8 mouse cellular contexts compared by ENCODE assay signal in the genomic region with DNA sequence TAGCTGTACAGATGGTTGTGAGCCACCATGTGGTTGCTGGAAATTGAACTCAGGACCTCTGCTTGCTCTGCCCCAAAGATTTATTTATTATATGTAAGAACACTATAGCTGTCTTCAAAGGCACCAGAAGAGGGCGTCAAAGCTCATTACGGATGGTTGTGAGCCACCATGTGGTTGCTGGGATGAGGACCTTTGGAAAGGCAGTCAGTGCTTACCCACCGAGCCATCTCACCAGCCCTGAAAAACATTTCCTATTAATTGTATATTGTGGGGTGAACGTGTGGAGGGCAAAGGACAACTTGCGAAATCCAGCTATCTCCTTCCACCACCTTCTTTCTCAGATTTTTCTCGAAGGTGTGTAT. TPM values are rescaled to one million over a fixed set of nuclear protein-coding genes. Genes with fewer than 3 reads are reported as not detected.
DNase-seq lines count a peak whose midpoint lies in the region; ATAC-seq and TF ChIP-seq lines count a peak whose summit lies in the region.

No protein-coding gene starts in this region.

- peak; percentile 33; the same call in 1 of the 2 replicates for ATAC-seq in embryonic facial prominence, embryonic 14.5 days (ENCODE audit: low read depth)
- peak; percentile 49 for ATAC-seq in intestine, embryonic 16.5 days
- ATAC-seq in megakaryocyte progenitor cell, adult 5-6 weeks (replicated peaks; ENCODE audit: poor library complexity), result peak; percentile 51

- H3K4me1 ChIP-seq in kidney, adult 2 months (ENCODE audit: control insufficient read depth, insufficient read depth, low read length), result peaks cover 2% of the 10 kb centered on the region; the same call in 1 of the 2 replicates
- H3K4me1 ChIP-seq in embryonic facial prominence, embryonic 14.5 days (ENCODE audit: control insufficient read depth, insufficient read depth, low read length), result peaks cover 5% of the 10 kb centered on the region; the same call in 1 of the 2 replicates
- H3K4me1 ChIP-seq in intestine, embryonic 16.5 days (ENCODE audit: control insufficient read depth, insufficient read depth, low read length), result peaks cover 17% of the 10 kb centered on the region; the same call in 1 of the 2 replicates

- no peak overlapping the region for H3K27ac ChIP-seq in kidney, adult 2 months (ENCODE audit: insufficient read depth, low read depth, low read length)
- H3K27ac ChIP-seq in embryonic facial prominence, embryonic 14.5 days (replicated peaks; ENCODE audit: low read depth, low read length), result no peak overlapping the region
- peak overlapping the region; percentile 61 for H3K27ac ChIP-seq in intestine, embryonic 16.5 days (ENCODE audit: low read length)

- no peaks in the 10 kb centered on the region for H3K9me3 ChIP-seq in embryonic facial prominence, embryonic 14.5 days (ENCODE audit: control insufficient read depth, low read length)
- H3K9me3 ChIP-seq in intestine, embryonic 16.5 days (ENCODE audit: control insufficient read depth, low read length), result no peaks in the 10 kb centered on the region

- 9% methylated on average over 6 of the region's 6 CpGs for WGBS in kidney, adult 2 months
- WGBS in embryonic facial prominence, embryonic 14.5 days, result 4% methylated on average over 6 of the region's 6 CpGs
- 5% methylated on average over 6 of the region's 6 CpGs for WGBS in intestine, embryonic 16.5 days

- TF ChIP-seq POLR2A in kidney, adult 2 months (IDR thresholded peaks at IDR 0.05; ENCODE audit: low read depth, low read length), result no peak

- no peak overlapping the region for H3K4me3 ChIP-seq in kidney, adult 2 months (ENCODE audit: insufficient read depth, low read depth, low read length)
- H3K4me3 ChIP-seq in embryonic facial prominence, embryonic 14.5 days (ENCODE audit: low read depth, low read length), result peak overlapping the region; percentile 44
- peak overlapping the region; percentile 36; the same call in 1 of the 2 replicates for H3K4me3 ChIP-seq in intestine, embryonic 16.5 days (ENCODE audit: low read length)

- peak; percentile 44 for TF ChIP-seq CTCF in kidney, adult 2 months (conservative IDR thresholded peaks at IDR 0.05; ENCODE audit: insufficient read depth, insufficient read length, low read depth, low read length)

- no peaks in the 10 kb centered on the region; the same call in 1 of the 2 replicates for H3K36me3 ChIP-seq in kidney, adult 2 months (ENCODE audit: control insufficient read depth, insufficient read depth, low read length)
- H3K36me3 ChIP-seq in embryonic facial prominence, embryonic 14.5 days (ENCODE audit: control insufficient read depth, insufficient read depth, low read length), result no peaks in the 10 kb centered on the region
- no peaks in the 10 kb centered on the region for H3K36me3 ChIP-seq in intestine, embryonic 16.5 days (ENCODE audit: control insufficient read depth, insufficient read depth, low read length)

- peak overlapping the region; percentile 60; the same call in 1 of the 2 replicates for H3K9ac ChIP-seq in embryonic facial prominence, embryonic 14.5 days (ENCODE audit: low read depth, low read length)
- H3K9ac ChIP-seq in intestine, embryonic 16.5 days (ENCODE audit: low read depth, low read length), result peak overlapping the region; percentile 38; the same call in 1 of the 2 replicates

- peak; percentile 46 for DNase-seq in kidney, adult 2 months
- no peak for DNase-seq in kidney, adult 11 months
- peak; percentile 81 for DNase-seq in MEL-GATA-1-ER (ENCODE audit: extremely low read depth, low read depth)
- DNase-seq in embryonic facial prominence, embryonic 14.5 days (ENCODE audit: low spot score), result peak; percentile 47
- DNase-seq in adrenal gland, postnatal 36 days, result no peak
- no peak for DNase-seq in gastrocnemius, adult 18-20 months (ENCODE audit: low spot score)

- no peaks in the 10 kb centered on the region for H3K27me3 ChIP-seq in kidney, adult 2 months (replicated peaks; ENCODE audit: control insufficient read depth, insufficient read depth, low read length)
- no peaks in the 10 kb centered on the region for H3K27me3 ChIP-seq in embryonic facial prominence, embryonic 14.5 days (replicated peaks; ENCODE audit: control insufficient read depth, insufficient read depth, low read length)
- H3K27me3 ChIP-seq in intestine, embryonic 16.5 days (replicated peaks; ENCODE audit: control insufficient read depth, insufficient read depth, low read length), result no peaks in the 10 kb centered on the region

- peak overlapping the region; percentile 94 for H3K4me2 ChIP-seq in embryonic facial prominence, embryonic 14.5 days (ENCODE audit: low read depth, low read length)
- peak overlapping the region; percentile 80 for H3K4me2 ChIP-seq in intestine, embryonic 16.5 days (ENCODE audit: low read depth, low read length)

RNA-seq across cellular contexts. Expression of gene Hnf1a, which starts 8.0 kb away (rescaled TPM):
- 24.2 and 29.5 TPM in 2 replicates for polyA plus RNA-seq in kidney, adult 2 months (2012; rRNA removed)
- polyA plus RNA-seq in embryonic facial prominence, embryonic 14.5 days (2014; fragmentation: Nextera tagmentation; extraction: Ambion mirVana), result 0.10 TPM in 2 replicates
- polyA plus RNA-seq in intestine, embryonic 16.5 days (2015; fragmentation: Nextera tagmentation; extraction: Ambion mirVana), result 16.1 and 21.7 TPM in 2 replicates
- total RNA-seq in megakaryocyte progenitor cell, adult 5-6 weeks (2015), result not detected in 2 replicates
- not detected in 2 replicates for total RNA-seq in megakaryocyte progenitor cell, adult 5-6 weeks (2017)
- under 1 TPM in 1 of 2 experiments, not detected in 1; 0.10 TPM for total RNA-seq in adrenal gland, postnatal 36 days (2021)
- total RNA-seq in gastrocnemius, adult 18-20 months (2021), result not detected

RNA-seq across cellular contexts. Expression of gene Sppl3, which starts 32.1 kb away (rescaled TPM):
- 51.5 and 57.0 TPM in 2 replicates for polyA plus RNA-seq in kidney, adult 2 months (2012; rRNA removed)
- 25.6 and 25.7 TPM in 2 replicates for polyA plus RNA-seq in embryonic facial prominence, embryonic 14.5 days (2014; fragmentation: Nextera tagmentation; extraction: Ambion mirVana)
- 8.1 and 8.6 TPM in 2 replicates for polyA plus RNA-seq in intestine, embryonic 16.5 days (2015; fragmentation: Nextera tagmentation; extraction: Ambion mirVana)
- total RNA-seq in megakaryocyte progenitor cell, adult 5-6 weeks (2015), result 32.0 and 40.2 TPM in 2 replicates
- 23.4 and 28.6 TPM in 2 replicates for total RNA-seq in megakaryocyte progenitor cell, adult 5-6 weeks (2017)
- 10 to 100 TPM; 52.0 to 54.1 TPM for total RNA-seq in adrenal gland, postnatal 36 days (2021)
- total RNA-seq in gastrocnemius, adult 18-20 months (2021), result 10 to 100 TPM; 17.7 to 20.4 TPM

RNA-seq across cellular contexts. Expression of gene 2210016L21Rik, which starts 36.9 kb away (rescaled TPM):
- 23.5 and 26.1 TPM in 2 replicates for polyA plus RNA-seq in kidney, adult 2 months (2012; rRNA removed)
- 46.8 and 63.2 TPM in 2 replicates for polyA plus RNA-seq in embryonic facial prominence, embryonic 14.5 days (2014; fragmentation: Nextera tagmentation; extraction: Ambion mirVana)
- polyA plus RNA-seq in intestine, embryonic 16.5 days (2015; fragmentation: Nextera tagmentation; extraction: Ambion mirVana), result 49.1 and 53.3 TPM in 2 replicates
- total RNA-seq in megakaryocyte progenitor cell, adult 5-6 weeks (2015), result 7.0 and 13.3 TPM in 2 replicates
- total RNA-seq in megakaryocyte progenitor cell, adult 5-6 weeks (2017), result 12.7 and 13.6 TPM in 2 replicates
- total RNA-seq in adrenal gland, postnatal 36 days (2021), result 10 to 100 TPM; 41.4 to 45.7 TPM
- 10 to 100 TPM; 17.1 to 24.1 TPM for total RNA-seq in gastrocnemius, adult 18-20 months (2021)

RNA-seq across cellular contexts. Expression of gene Oasl1, which starts 55.8 kb away (rescaled TPM):
- polyA plus RNA-seq in kidney, adult 2 months (2012; rRNA removed), result 4.3 and 5.7 TPM in 2 replicates
- 0.56 and 0.85 TPM in 2 replicates for polyA plus RNA-seq in embryonic facial prominence, embryonic 14.5 days (2014; fragmentation: Nextera tagmentation; extraction: Ambion mirVana)
- 1.3 and 2.1 TPM in 2 replicates for polyA plus RNA-seq in intestine, embryonic 16.5 days (2015; fragmentation: Nextera tagmentation; extraction: Ambion mirVana)
- 0.68 and 4.9 TPM in 2 replicates for total RNA-seq in megakaryocyte progenitor cell, adult 5-6 weeks (2015)
- 1.1 and 1.4 TPM in 2 replicates for total RNA-seq in megakaryocyte progenitor cell, adult 5-6 weeks (2017)
- 1 to 10 TPM; 1.8 to 2.4 TPM for total RNA-seq in adrenal gland, postnatal 36 days (2021)
- total RNA-seq in gastrocnemius, adult 18-20 months (2021), result under 1 TPM in 1 of 2 experiments, not detected in 1; 0.31 TPM

Comparison
In these comparisons a context has a peak if more than half of its experiments do, and no peak if none do; other contexts are left out.
1. DNase-seq: peak in kidney, adult 2 months (single experiment), MEL-GATA-1-ER (single experiment) and embryonic facial prominence, embryonic 14.5 days (single experiment); none in kidney, adult 11 months (single experiment), adrenal gland, postnatal 36 days (0 of 2) and gastrocnemius, adult 18-20 months (single experiment).
2. Peak in every context shown above with its lines, with median percentiles within 50 percentile points of each other: ATAC-seq.